Mouse (Mus musculus) intestine, embryonic 15.5 days (tissue): ENCODE data around the gene Msh5. TPM values are rescaled to one million over a fixed set of nuclear protein-coding genes. Genes with fewer than 3 reads are reported as not detected.

Source experiments
- ATAC-seq: fragments of 200-750 bp; cut with Nextera tagmentation; 2 replicates; pipeline ENCODE4 v1.8.0; 2017; ENCODE audit warnings: moderate TSS enrichment, moderate library complexity
- H3K27ac ChIP-seq: fragments of 300-500 bp; sonication (generic); 2 replicates; pipeline ENCODE4 v1.5.1; 2015; ENCODE audit warnings: mild to moderate bottlenecking, inconsistent platforms
- H3K27me3 ChIP-seq: fragments of 300-500 bp; sonication (generic); replicated peaks from 2 replicates; pipeline ENCODE4 v1.6.1; 2015; ENCODE audit warnings: inconsistent platforms
- H3K36me3 ChIP-seq: fragments of 300-500 bp; sonication (generic); 2 replicates; pipeline ENCODE4 v1.6.1; 2015; ENCODE audit warnings: inconsistent platforms
- H3K4me1 ChIP-seq: fragments of 300-500 bp; sonication (generic); replicated peaks from 2 replicates; pipeline ENCODE4 v1.6.1; 2015; ENCODE audit warnings: inconsistent platforms
- H3K4me2 ChIP-seq: fragments of 300-500 bp; sonication (generic); replicated peaks from 2 replicates; pipeline ENCODE4 v1.6.1; 2015; ENCODE audit warnings: mild to moderate bottlenecking, inconsistent platforms
- H3K4me3 ChIP-seq: fragments of 300-500 bp; sonication (generic); replicated peaks from 2 replicates; pipeline ENCODE4 v1.5.1; 2015; ENCODE audit warnings: inconsistent platforms
- H3K9ac ChIP-seq: fragments of 300-500 bp; sonication (generic); 2 replicates; pipeline ENCODE4 v1.6.1; 2015; ENCODE audit warnings: inconsistent platforms
- H3K9me3 ChIP-seq: fragments of 300-500 bp; sonication (generic); 2 replicates; pipeline ENCODE4 v1.6.1; 2016; ENCODE audit warnings: inconsistent platforms
- WGBS: fragments of 180-500 bp; shearing (Covaris S2); methylation state at CpG from one replicate; pipeline ENCODE4 v1.1.7; 2015; 5-methylcytosine and 5-hydroxymethylcytosine counted together
- polyA plus RNA-seq: library from polyadenylated mRNA; unstranded; fragments of >200 nt; fragmentation: Nextera tagmentation; extraction: Ambion mirVana; gene quantifications from 2 replicates; pipeline ENCODE4 v1.2.1, GENCODE M21; 2015

The Msh5 gene
- polyA plus RNA-seq, 1 experiment from 2014 or later, result 3.1 TPM

DNA sequence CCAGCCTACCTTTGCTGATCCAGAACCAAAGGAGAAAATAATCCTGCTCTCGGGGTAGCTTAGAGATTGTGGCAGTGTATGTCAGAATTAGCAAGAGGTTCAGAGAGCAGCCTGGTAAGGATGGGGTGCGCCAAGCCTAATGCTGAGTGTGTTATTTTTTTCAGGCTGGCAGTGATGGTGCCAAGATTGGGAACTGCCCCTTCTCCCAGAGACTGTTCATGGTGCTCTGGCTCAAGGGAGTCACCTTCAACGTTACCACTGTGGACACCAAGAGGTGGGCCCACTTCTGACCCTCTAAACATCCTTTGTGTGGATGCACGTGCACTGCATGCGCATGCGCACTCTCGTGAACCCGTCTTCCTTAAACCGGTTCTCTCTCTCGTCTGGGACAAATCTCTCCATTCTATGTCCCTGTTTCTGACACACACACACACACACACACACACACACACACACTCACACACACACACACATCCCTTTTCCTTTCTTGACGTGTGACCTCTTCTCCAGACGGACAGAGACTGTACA, 5.8 kb upstream of the Msh5 start:
- H3K36me3 ChIP-seq, result peaks cover 24% of the 10 kb centered on the region
- no peaks in the 10 kb centered on the region for H3K27me3 ChIP-seq
- H3K4me1 ChIP-seq, result peaks cover 33% of the 10 kb centered on the region
- peak overlapping the region; percentile 99 for H3K4me2 ChIP-seq
- WGBS, result 73% methylated on average over 12 of the region's 12 CpGs
- peak overlapping the region; percentile 61 for H3K4me3 ChIP-seq
- H3K9ac ChIP-seq, result peak overlapping the region; percentile 73
- H3K9me3 ChIP-seq, result 0 out of 2 replicates have a peak, but pooled peaks cover 4% of the 10 kb centered on the region
- no peak for ATAC-seq
- H3K27ac ChIP-seq, result peak overlapping the region; percentile 97

DNA sequence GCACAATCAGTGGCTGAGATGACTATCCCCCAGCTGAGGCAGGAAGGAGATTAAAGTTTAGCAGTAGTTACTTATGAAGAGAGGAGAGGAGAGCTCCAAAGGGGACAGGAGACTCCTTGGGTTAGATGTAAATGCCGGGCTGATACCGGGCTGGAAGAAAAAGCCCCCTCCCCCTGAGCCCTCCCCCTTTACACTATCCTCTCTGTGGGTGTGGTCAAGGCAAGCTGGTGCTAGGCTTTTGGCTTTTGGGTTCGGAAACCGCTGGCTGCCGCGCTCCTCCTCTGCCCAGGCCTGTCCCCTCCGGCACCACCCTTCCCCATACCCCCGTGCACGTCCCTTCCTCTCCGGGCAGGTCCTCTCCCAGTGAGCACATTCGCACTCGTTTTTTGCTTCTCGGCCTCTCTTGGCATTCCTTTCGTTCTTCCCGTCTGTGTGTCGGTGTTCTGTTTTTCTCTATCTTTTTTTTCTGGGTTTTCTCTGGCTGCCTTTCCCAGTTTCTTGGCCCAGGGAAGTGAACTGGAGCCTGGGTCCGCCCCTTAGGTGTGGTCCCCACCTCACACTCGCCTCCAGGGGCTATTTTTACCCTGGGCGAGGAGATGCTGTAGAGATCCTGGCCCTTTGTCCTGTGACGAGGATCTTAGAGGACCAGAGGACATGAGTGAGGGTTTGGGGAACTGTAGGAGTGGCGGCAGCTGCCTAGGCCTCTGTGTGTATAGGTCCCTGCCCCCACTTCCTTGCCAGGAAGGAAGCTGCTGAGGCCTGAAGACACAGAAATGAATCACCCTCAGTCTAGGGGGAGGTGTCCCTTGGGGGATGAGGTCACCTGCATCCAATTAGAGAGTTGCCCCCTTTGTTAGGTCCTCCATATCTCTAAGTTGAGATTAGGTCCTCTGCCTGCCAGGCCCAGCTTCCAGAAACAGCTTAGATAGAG, 4.9 kb upstream of the Msh5 start:
- peak; percentile 59 for ATAC-seq
- H3K4me1 ChIP-seq, result peaks cover 36% of the 10 kb centered on the region
- under 1% methylated on average over 21 of the region's 21 CpGs for WGBS

DNA sequence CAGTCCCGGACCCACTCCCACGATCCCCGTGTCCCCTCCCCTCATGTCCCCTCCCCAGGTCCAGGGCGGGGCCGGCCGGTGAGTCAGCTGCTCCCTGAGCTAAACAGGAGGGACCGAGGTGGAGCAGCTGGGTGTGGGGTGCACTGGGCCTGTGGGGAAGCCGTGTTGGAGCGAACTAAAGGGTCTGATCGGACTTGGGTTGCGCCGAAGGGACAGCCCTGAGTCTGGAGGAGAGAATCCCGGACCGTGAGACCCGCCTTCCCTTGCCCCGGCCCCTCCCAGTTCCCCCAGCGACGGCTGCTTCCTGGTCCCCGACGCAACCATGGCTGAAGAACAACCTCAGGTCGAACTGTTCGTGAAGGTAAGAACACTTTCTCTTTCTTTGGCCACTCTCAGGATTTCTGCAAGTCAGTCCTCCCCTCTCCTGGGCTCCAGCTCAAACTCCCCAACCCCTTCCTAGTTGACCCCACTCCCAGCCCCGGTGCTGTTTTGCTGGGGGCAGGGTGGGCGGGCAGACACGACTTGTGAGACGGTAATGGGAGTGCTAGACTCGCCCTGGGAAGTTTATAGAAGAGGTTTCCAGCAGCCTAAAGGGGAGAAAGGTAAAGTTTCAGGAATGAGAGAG, 3.7 kb upstream of the Msh5 start:
- peak; percentile 5 for ATAC-seq
- Histone ChIP-seq H3K27ac (peak overlapping the region; percentile 100), H3K4me1 (peaks cover 39% of the 10 kb centered on the region), H3K27me3 (no peaks in the 10 kb centered on the region), H3K4me3 (peak overlapping the region; percentile 61), H3K36me3 (peaks cover 18% of the 10 kb centered on the region), H3K9ac (peak overlapping the region; percentile 79), H3K4me2 (peak overlapping the region; percentile 99), H3K9me3 (0 out of 2 replicates have a peak, but pooled peaks cover 4% of the 10 kb centered on the region)
- WGBS, result under 1% methylated on average over 27 of the region's 27 CpGs

More for the DNA sequence above, 4.9 kb upstream of the Msh5 start:
- peak overlapping the region; percentile 61 for H3K4me3 ChIP-seq
- peak overlapping the region; percentile 99 for H3K4me2 ChIP-seq
- peak overlapping the region; percentile 73 for H3K9ac ChIP-seq
- H3K27me3 ChIP-seq, result no peaks in the 10 kb centered on the region
- H3K27ac ChIP-seq, result peak overlapping the region; percentile 97
- H3K9me3 ChIP-seq, result 0 out of 2 replicates have a peak, but pooled peaks cover 4% of the 10 kb centered on the region
- H3K36me3 ChIP-seq, result peaks cover 24% of the 10 kb centered on the region

DNA sequence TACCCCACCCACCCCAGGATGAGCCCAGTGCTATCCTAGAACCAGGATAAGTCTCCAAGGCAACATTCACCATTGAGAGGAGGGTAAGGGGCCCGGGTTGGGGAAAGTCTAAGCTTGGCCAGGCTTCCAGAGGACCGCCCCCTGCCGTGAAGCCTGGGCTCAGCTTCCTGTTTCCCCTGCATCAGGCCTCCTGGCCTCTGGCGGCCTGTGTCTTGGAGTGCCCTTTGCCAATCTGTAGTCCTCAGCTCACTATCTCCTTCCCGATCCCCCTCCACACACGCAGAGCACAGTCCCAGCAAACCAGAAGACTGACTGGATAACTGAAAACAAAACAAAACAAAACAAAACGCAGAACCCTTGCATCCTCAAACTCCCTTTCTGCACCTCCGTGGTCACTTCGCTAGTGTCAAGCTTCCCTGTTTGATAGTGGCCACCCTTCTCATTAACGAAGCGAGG, 3.0 kb upstream of the Msh5 start, which contains the start of gene Clic1:
Gene Clic1 (plus strand): TSS at position 406 of the 456 bp plus-strand sequence.
- Histone ChIP-seq H3K4me3 (peak within 1 kb of the TSS; percentile 61), H3K4me1 (peaks cover 43% of the 10 kb centered on the region), H3K4me2 (peak within 1 kb of the TSS; percentile 99), H3K36me3 (peaks cover 14% of the 10 kb centered on the region), H3K27ac (peak within 1 kb of the TSS; percentile 100), H3K9ac (peak within 1 kb of the TSS; percentile 79), H3K27me3 (no peaks in the 10 kb centered on the region), H3K9me3 (0 out of 2 replicates have a peak, but pooled peaks cover 4% of the 10 kb centered on the region)
- under 1% methylated on average over 11 of the region's 11 CpGs for WGBS
- ATAC-seq, result peak; percentile 50

DNA sequence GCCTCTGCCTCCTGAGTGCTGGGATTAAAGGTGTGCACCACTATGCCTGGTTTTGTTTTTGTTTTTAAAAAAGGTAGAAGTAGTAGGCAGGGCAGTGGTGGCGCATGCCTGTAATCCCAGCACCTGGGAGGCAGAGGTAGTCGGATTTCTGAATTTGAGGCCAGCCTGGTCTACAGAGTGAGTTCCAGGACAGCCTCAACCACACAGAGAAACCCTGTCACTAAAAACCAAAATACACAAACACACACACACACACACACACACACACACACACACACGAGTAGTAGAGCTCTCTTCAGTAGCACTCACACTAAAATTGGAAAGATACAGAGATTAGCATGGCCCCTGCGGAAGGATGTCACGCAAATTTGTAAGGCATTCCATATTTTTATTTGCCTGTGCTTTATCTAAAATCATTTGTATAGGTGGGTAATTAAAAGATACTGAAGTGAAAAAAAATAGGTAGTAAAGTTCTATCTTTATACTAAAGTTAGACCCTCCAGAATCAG, 2.4 kb upstream of the Msh5 start:
- Histone ChIP-seq H3K4me1 (peaks cover 40% of the 10 kb centered on the region), H3K9me3 (0 out of 2 replicates have a peak, but pooled peaks cover 2% of the 10 kb centered on the region)
- WGBS, result 63% methylated on average over 5 of the region's 5 CpGs

DNA sequence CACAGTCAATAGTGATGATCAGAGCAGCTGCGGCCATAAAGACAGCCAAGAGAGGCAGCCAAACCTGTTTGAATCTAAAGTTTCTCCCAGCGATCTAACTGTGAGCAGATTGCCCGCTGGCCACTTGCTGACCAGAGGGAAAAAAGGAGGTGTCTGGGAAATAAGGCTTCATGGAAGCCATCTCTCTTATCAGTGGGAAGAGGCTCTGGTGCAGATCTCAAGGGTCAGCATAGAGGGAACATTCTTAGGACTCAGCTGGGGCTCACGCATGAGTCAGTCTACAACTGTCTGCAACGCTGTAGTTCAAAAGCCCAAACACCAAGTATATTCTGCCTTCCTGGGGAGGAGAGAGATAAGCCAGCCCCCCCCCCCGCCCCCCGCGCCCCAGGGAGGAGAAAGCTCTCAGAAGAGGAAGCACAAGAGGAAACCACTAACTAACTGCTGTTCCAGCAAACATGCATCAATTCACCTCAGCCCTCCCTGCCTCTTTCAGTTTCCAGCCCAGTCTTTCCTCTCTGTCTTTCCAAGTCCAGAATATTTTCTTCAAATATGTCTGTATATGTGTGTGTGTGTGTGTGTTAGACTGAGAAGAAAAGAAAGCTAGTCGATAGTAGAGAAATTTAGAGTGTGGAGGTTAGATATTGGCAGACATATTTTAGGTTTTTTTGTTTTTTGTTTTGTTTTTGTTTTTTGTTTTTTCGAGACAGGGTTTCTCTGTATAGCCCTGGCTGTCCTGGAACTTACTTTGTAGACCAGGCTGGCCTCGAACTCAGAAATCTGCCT, 1.8 kb upstream of the Msh5 start:
- ATAC-seq, result no peak
- peak overlapping the region; percentile 16 for H3K4me3 ChIP-seq

More for the DNA sequence above, 2.4 kb upstream of the Msh5 start:
- H3K36me3 ChIP-seq, result peaks cover 10% of the 10 kb centered on the region
- no peak overlapping the region for H3K4me3 ChIP-seq
- H3K9ac ChIP-seq, result no peak overlapping the region
- peak overlapping the region; percentile 99 for H3K4me2 ChIP-seq
- ATAC-seq, result no peak
- H3K27ac ChIP-seq, result peak overlapping the region; percentile 100
- no peaks in the 10 kb centered on the region for H3K27me3 ChIP-seq

DNA sequence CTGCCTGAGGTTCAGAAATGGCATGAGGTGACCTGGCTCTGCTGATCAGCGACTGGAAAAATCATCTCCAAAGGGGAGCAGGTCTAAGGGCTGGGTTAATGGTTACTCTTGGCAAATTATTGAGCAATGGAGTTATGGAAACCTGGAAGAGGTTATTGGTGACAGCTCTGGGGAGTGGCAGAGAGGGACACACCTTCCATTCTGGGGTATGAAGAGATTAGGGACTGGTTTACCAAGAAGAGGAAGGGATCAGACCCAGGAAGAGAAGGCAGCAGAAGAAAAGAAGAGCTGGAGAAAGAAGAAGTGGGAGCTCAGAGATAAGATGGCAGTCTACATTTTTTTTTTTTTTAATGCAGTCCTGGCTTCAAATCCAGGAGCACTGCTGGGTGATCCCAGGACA, 1.1 kb upstream of the Msh5 start:
- Histone ChIP-seq H3K9me3 (no peaks in the 10 kb centered on the region), H3K4me3 (peak overlapping the region; percentile 16), H3K36me3 (peaks cover 1% of the 10 kb centered on the region), H3K4me1 (peaks cover 39% of the 10 kb centered on the region), H3K27me3 (no peaks in the 10 kb centered on the region), H3K27ac (peak overlapping the region; percentile 100), H3K9ac (0 out of 2 replicates have a peak overlapping the region, but pooled peaks have one; percentile 1), H3K4me2 (peak overlapping the region; percentile 99)
- peak; percentile 27 for ATAC-seq
- 53% methylated on average over 1 of the region's 1 CpGs for WGBS

More for the DNA sequence above, 1.8 kb upstream of the Msh5 start:
- Histone ChIP-seq H3K4me2 (peak overlapping the region; percentile 99), H3K4me1 (peaks cover 40% of the 10 kb centered on the region), H3K27ac (peak overlapping the region; percentile 100), H3K9ac (no peak overlapping the region; the same call in 1 of the 2 replicates), H3K9me3 (no peaks in the 10 kb centered on the region), H3K36me3 (peaks cover 6% of the 10 kb centered on the region), H3K27me3 (no peaks in the 10 kb centered on the region)
- 24% methylated on average over 11 of the region's 11 CpGs for WGBS

DNA sequence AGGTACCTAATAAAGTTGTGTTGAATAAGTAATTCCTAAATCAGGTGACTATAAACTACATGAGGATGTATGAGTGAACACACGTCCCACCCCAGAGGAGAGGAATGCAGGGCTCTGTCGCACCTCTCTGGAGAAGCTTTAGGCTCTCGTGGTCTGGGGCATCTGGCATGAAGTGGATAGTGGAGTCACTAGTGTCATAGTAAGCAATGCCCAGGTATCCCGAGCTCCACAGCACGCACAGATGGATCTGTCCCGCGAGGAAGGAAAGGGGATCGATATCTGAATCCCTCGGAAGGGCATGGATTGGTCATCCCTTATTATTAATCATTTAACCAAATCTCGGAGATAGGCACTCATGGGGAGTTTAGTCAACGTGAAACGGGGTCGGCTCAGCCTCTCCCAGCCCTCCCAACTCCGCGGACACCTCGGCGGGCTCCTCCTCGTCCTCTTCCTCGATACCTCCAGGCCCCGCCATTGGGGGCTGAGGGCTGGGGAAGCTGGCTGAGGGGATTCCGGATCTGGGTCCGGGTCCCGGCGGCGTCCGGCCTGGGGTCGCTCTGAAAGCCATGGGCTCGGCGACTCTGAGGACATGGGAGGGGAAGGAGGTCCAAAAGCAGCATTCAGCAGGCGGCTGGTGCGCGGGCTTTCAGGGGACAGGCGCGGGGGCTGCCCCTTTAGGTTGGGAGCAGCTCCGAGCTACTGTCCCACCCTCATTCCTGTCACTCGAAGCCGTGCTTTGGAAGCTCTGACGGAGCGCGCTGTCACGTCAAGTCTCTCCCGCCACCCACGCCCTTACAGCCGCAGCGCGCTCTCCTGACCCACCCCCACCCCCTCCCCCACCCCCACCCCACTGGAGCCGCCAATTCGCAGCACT, 501 bp downstream of the Msh5 start:
- H3K4me2 ChIP-seq, result peak overlapping the region; percentile 99
- 3% methylated on average over 48 of the region's 48 CpGs for WGBS
- peak overlapping the region; percentile 91 for H3K9ac ChIP-seq
- H3K36me3 ChIP-seq, result no peaks in the 10 kb centered on the region
- no peaks in the 10 kb centered on the region for H3K27me3 ChIP-seq
- peak overlapping the region; percentile 92 for H3K27ac ChIP-seq
- peaks cover 29% of the 10 kb centered on the region for H3K4me1 ChIP-seq
- H3K9me3 ChIP-seq, result no peaks in the 10 kb centered on the region
- no peak for ATAC-seq
- H3K4me3 ChIP-seq, result peak overlapping the region; percentile 58

DNA sequence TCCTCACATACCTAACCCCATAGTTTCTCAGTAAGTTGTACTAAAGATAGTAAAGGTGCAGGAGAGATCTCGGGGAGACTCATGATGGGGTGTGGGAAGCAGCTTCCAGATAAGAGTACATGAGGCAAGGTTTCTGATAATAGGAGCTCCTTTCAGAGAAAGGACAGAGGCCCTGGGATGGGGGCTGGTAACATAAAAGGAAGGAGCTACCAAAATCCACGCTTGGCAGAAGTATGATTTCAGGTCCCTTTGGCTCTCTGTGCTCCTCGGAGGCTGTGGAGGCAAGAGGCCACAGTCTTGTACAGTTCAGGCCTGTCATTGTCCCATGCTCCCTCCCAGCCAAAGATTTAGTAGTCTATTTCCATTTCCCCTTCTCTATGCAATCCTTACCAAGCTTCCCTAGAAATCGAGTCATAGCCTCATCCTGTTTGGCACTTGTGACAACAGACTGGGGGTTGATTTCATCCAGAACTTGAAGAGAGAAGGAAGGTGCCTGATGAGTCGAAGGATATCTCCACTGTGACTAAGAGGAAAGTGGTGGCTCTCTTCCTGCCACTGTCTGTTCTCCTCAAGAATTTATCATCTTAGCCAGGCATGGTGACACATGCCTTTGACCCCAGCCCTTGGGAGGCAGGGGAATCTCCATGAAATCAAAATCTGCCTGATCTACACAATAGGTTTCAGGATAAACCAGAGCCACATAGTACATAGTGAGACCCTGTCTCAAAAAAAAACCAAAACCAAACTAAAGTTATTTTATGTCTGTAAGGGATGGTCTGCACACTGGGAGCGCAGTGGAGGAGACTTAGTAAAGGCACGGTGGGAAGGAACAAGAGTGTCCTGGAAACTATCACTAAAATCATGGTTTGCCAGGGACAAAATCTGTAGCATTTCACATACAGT, 1.4 kb downstream of the Msh5 start:
- peak overlapping the region; percentile 92; the same call in 1 of the 2 replicates for H3K27ac ChIP-seq
- no peaks in the 10 kb centered on the region for H3K9me3 ChIP-seq
- WGBS, result 68% methylated on average over 7 of the region's 7 CpGs
- H3K4me1 ChIP-seq, result peaks cover 29% of the 10 kb centered on the region
- H3K27me3 ChIP-seq, result no peaks in the 10 kb centered on the region
- peak overlapping the region; percentile 99 for H3K4me2 ChIP-seq
- no peak for ATAC-seq
- peak overlapping the region; percentile 58 for H3K4me3 ChIP-seq
- no peak overlapping the region for H3K9ac ChIP-seq
- H3K36me3 ChIP-seq, result no peaks in the 10 kb centered on the region

DNA sequence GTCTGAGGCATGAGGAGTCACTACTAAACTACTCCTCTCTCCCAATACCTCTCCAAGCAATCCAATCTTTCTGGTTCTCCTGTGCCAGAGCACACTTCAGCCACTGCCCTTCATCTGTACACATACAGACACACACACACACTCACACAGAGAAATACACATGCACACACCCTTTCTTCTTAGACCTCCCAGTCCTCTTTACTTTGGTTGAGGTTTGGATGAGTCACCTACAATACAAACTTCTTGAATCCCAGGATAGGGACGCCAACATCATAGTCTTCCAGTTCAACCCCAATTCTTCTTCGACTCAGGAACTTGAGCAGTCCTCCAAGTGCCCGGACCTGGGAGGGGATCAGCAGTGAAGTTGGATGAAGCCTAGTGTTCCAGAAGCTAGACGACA, 2.8 kb downstream of the Msh5 start:
- Histone ChIP-seq H3K27ac (0 out of 2 replicates have a peak overlapping the region, but pooled peaks have one; percentile 11), H3K36me3 (no peaks in the 10 kb centered on the region), H3K4me1 (peaks cover 22% of the 10 kb centered on the region), H3K9ac (no peak overlapping the region), H3K4me2 (no peak overlapping the region), H3K27me3 (no peaks in the 10 kb centered on the region), H3K9me3 (no peaks in the 10 kb centered on the region), H3K4me3 (no peak overlapping the region)
- WGBS, result 80% methylated on average over 4 of the region's 4 CpGs
- no peak for ATAC-seq
